Mouse (Mus musculus): ENCODE data around the gene Ccdc33. TPM values are rescaled to one million over a fixed set of nuclear protein-coding genes. Genes with fewer than 3 reads are reported as not detected.

Gene Ccdc33
- polyA plus RNA-seq, 1 experiment from 2014 or later: 0.54 TPM

GRCm38 (mm10) chr9:58156819-58157560, 38.4 kb upstream of the Ccdc33 start:
- Histone ChIP-seq H3K9me3 (ENCODE audit: control insufficient read depth, low read length) (no peaks in the 10 kb centered on the region), H3K36me3 (ENCODE audit: control insufficient read depth, insufficient read depth, low read length) (no peaks in the 10 kb centered on the region), H3K4me1 (ENCODE audit: control insufficient read depth, insufficient read depth, low read length) (no peaks in the 10 kb centered on the region), H3K4me3 (replicated peaks; ENCODE audit: low read depth, low read length) (no peak overlapping the region), H3K4me2 (ENCODE audit: low read length) (no peak overlapping the region), H3K27me3 (ENCODE audit: control insufficient read depth, insufficient read depth, low read length) (no peaks in the 10 kb centered on the region), H3K27ac (replicated peaks; ENCODE audit: low read depth, low read length) (no peak overlapping the region), H3K9ac (replicated peaks; ENCODE audit: low read length) (no peak overlapping the region)
- DNase-seq (no peak), ATAC-seq (ENCODE audit: low FRiP score, low TSS enrichment) (no peak)
- 92% methylated on average over 22 of the region's 22 CpGs for WGBS

GRCm38 (mm10) chr9:58155366-58155765, 36.7 kb upstream of the Ccdc33 start:
- H3K36me3 ChIP-seq (ENCODE audit: control insufficient read depth, insufficient read depth, low read length): no peaks in the 10 kb centered on the region
- no peak overlapping the region for H3K27ac ChIP-seq (replicated peaks; ENCODE audit: low read depth, low read length)
- WGBS: 56% methylated on average over 3 of the region's 3 CpGs
- H3K4me2 ChIP-seq (ENCODE audit: low read length): no peak overlapping the region
- DNase-seq (peak; percentile 75), ATAC-seq (ENCODE audit: low FRiP score, low TSS enrichment) (no peak)
- no peak overlapping the region for H3K9ac ChIP-seq (replicated peaks; ENCODE audit: low read length)
- H3K9me3 ChIP-seq (ENCODE audit: control insufficient read depth, low read length): no peaks in the 10 kb centered on the region
- no peaks in the 10 kb centered on the region for H3K27me3 ChIP-seq (ENCODE audit: control insufficient read depth, insufficient read depth, low read length)
- H3K4me1 ChIP-seq (ENCODE audit: control insufficient read depth, insufficient read depth, low read length): no peaks in the 10 kb centered on the region
- no peak overlapping the region for H3K4me3 ChIP-seq (replicated peaks; ENCODE audit: low read depth, low read length)

GRCm38 (mm10) chr9:58153095-58153494, 34.5 kb upstream of the Ccdc33 start:
- WGBS: 83% methylated on average over 3 of the region's 3 CpGs
- no peak overlapping the region for H3K4me2 ChIP-seq (ENCODE audit: low read length)

GRCm38 (mm10) chr9:58150733-58151361, 32.2 kb upstream of the Ccdc33 start:
- DNase-seq (no peak), ATAC-seq (ENCODE audit: low FRiP score, low TSS enrichment) (no peak)
- Histone ChIP-seq H3K36me3 (ENCODE audit: control insufficient read depth, insufficient read depth, low read length) (no peaks in the 10 kb centered on the region), H3K4me2 (ENCODE audit: low read length) (no peak overlapping the region), H3K9ac (replicated peaks; ENCODE audit: low read length) (no peak overlapping the region), H3K27ac (replicated peaks; ENCODE audit: low read depth, low read length) (no peak overlapping the region), H3K4me1 (ENCODE audit: control insufficient read depth, insufficient read depth, low read length) (no peaks in the 10 kb centered on the region), H3K27me3 (ENCODE audit: control insufficient read depth, insufficient read depth, low read length) (no peaks in the 10 kb centered on the region), H3K4me3 (replicated peaks; ENCODE audit: low read depth, low read length) (no peak overlapping the region), H3K9me3 (ENCODE audit: control insufficient read depth, low read length) (no peaks in the 10 kb centered on the region)
- 77% methylated on average over 4 of the region's 4 CpGs for WGBS

More at GRCm38 (mm10) chr9:58153095-58153494, 34.5 kb upstream of the Ccdc33 start:
- H3K4me1 ChIP-seq (ENCODE audit: control insufficient read depth, insufficient read depth, low read length): no peaks in the 10 kb centered on the region
- no peak for DNase-seq
- H3K9ac ChIP-seq (replicated peaks; ENCODE audit: low read length): no peak overlapping the region
- no peaks in the 10 kb centered on the region for H3K27me3 ChIP-seq (ENCODE audit: control insufficient read depth, insufficient read depth, low read length)
- no peaks in the 10 kb centered on the region for H3K9me3 ChIP-seq (ENCODE audit: control insufficient read depth, low read length)
- no peak overlapping the region for H3K27ac ChIP-seq (replicated peaks; ENCODE audit: low read depth, low read length)
- H3K4me3 ChIP-seq (replicated peaks; ENCODE audit: low read depth, low read length): no peak overlapping the region
- no peaks in the 10 kb centered on the region for H3K36me3 ChIP-seq (ENCODE audit: control insufficient read depth, insufficient read depth, low read length)
- no peak for ATAC-seq (ENCODE audit: low FRiP score, low TSS enrichment)

- Histone ChIP-seq H3K27me3 (ENCODE audit: control insufficient read depth, insufficient read depth, low read length) (no peaks in the 10 kb centered on the region), H3K36me3 (ENCODE audit: control insufficient read depth, insufficient read depth, low read length) (no peaks in the 10 kb centered on the region), H3K9ac (replicated peaks; ENCODE audit: low read length) (no peak overlapping the region), H3K4me1 (ENCODE audit: control insufficient read depth, insufficient read depth, low read length) (peaks cover 5% of the 10 kb centered on the region; the same call in 1 of the 2 replicates), H3K4me3 (replicated peaks; ENCODE audit: low read depth, low read length) (no peak overlapping the region), H3K27ac (replicated peaks; ENCODE audit: low read depth, low read length) (no peak overlapping the region), H3K4me2 (ENCODE audit: low read length) (no peak overlapping the region), H3K9me3 (ENCODE audit: control insufficient read depth, low read length) (no peaks in the 10 kb centered on the region)
- WGBS: 74% methylated on average over 2 of the region's 2 CpGs
- ATAC-seq (ENCODE audit: low FRiP score, low TSS enrichment) (no peak), DNase-seq (no peak)
Observed at GRCm38 (mm10) chr9:58148806-58149205, 30.2 kb upstream of the Ccdc33 start.

GRCm38 (mm10) chr9:58145417-58145816, 26.8 kb upstream of the Ccdc33 start:
- ATAC-seq (ENCODE audit: low FRiP score, low TSS enrichment) (no peak), DNase-seq (no peak)
- H3K4me3 ChIP-seq (replicated peaks; ENCODE audit: low read depth, low read length): no peak overlapping the region
- H3K36me3 ChIP-seq (ENCODE audit: control insufficient read depth, insufficient read depth, low read length): no peaks in the 10 kb centered on the region
- peaks cover 5% of the 10 kb centered on the region; the same call in 1 of the 2 replicates for H3K4me1 ChIP-seq (ENCODE audit: control insufficient read depth, insufficient read depth, low read length)
- WGBS: 85% methylated on average over 5 of the region's 5 CpGs
- no peaks in the 10 kb centered on the region for H3K9me3 ChIP-seq (ENCODE audit: control insufficient read depth, low read length)
- no peak overlapping the region for H3K4me2 ChIP-seq (ENCODE audit: low read length)
- no peak overlapping the region for H3K27ac ChIP-seq (replicated peaks; ENCODE audit: low read depth, low read length)
- H3K27me3 ChIP-seq (ENCODE audit: control insufficient read depth, insufficient read depth, low read length): no peaks in the 10 kb centered on the region
- H3K9ac ChIP-seq (replicated peaks; ENCODE audit: low read length): no peak overlapping the region

GRCm38 (mm10) chr9:58144664-58145063, 26.0 kb upstream of the Ccdc33 start:
- Histone ChIP-seq H3K27ac (replicated peaks; ENCODE audit: low read depth, low read length) (no peak overlapping the region), H3K36me3 (ENCODE audit: control insufficient read depth, insufficient read depth, low read length) (no peaks in the 10 kb centered on the region), H3K9ac (replicated peaks; ENCODE audit: low read length) (no peak overlapping the region), H3K4me3 (replicated peaks; ENCODE audit: low read depth, low read length) (no peak overlapping the region), H3K27me3 (ENCODE audit: control insufficient read depth, insufficient read depth, low read length) (no peaks in the 10 kb centered on the region), H3K4me1 (ENCODE audit: control insufficient read depth, insufficient read depth, low read length) (peaks cover 5% of the 10 kb centered on the region; the same call in 1 of the 2 replicates), H3K9me3 (ENCODE audit: control insufficient read depth, low read length) (no peaks in the 10 kb centered on the region), H3K4me2 (ENCODE audit: low read length) (no peak overlapping the region)
- ATAC-seq (ENCODE audit: low FRiP score, low TSS enrichment): no peak
- WGBS: 17% methylated on average over 1 of the region's 1 CpGs
- DNase-seq: no peak

- 19% methylated on average over 7 of the region's 7 CpGs for WGBS
- Histone ChIP-seq H3K4me1 (ENCODE audit: control insufficient read depth, insufficient read depth, low read length) (peaks cover 5% of the 10 kb centered on the region; the same call in 1 of the 2 replicates), H3K27me3 (ENCODE audit: control insufficient read depth, insufficient read depth, low read length) (no peaks in the 10 kb centered on the region), H3K4me2 (ENCODE audit: low read length) (no peak overlapping the region), H3K9me3 (ENCODE audit: control insufficient read depth, low read length) (no peaks in the 10 kb centered on the region), H3K27ac (replicated peaks; ENCODE audit: low read depth, low read length) (no peak overlapping the region), H3K36me3 (ENCODE audit: control insufficient read depth, insufficient read depth, low read length) (no peaks in the 10 kb centered on the region), H3K9ac (replicated peaks; ENCODE audit: low read length) (no peak overlapping the region), H3K4me3 (replicated peaks; ENCODE audit: low read depth, low read length) (no peak overlapping the region)
- DNase-seq: no peak
- no peak for ATAC-seq (ENCODE audit: low FRiP score, low TSS enrichment)
Observed at GRCm38 (mm10) chr9:58143419-58143818, 24.8 kb upstream of the Ccdc33 start.

GRCm38 (mm10) chr9:58139947-58140346, 21.3 kb upstream of the Ccdc33 start:
- Histone ChIP-seq H3K4me2 (ENCODE audit: low read length) (no peak overlapping the region), H3K4me1 (ENCODE audit: control insufficient read depth, insufficient read depth, low read length) (peaks cover 7% of the 10 kb centered on the region; the same call in 1 of the 2 replicates), H3K27me3 (ENCODE audit: control insufficient read depth, insufficient read depth, low read length) (no peaks in the 10 kb centered on the region), H3K4me3 (replicated peaks; ENCODE audit: low read depth, low read length) (no peak overlapping the region), H3K9me3 (ENCODE audit: control insufficient read depth, low read length) (no peaks in the 10 kb centered on the region), H3K36me3 (ENCODE audit: control insufficient read depth, insufficient read depth, low read length) (no peaks in the 10 kb centered on the region), H3K9ac (replicated peaks; ENCODE audit: low read length) (no peak overlapping the region), H3K27ac (replicated peaks; ENCODE audit: low read depth, low read length) (no peak overlapping the region)
- 42% methylated on average over 6 of the region's 6 CpGs for WGBS
- no peak for DNase-seq
- ATAC-seq (ENCODE audit: low FRiP score, low TSS enrichment): no peak
